Mouse (Mus musculus): ENCODE results near the gene Nfkbib.

GRCm38 (mm10) chr7:28807641-28808220, 40.4 kb upstream of the Nfkbib start:
- TF ChIP-seq POLR2A (IDR thresholded peaks at IDR 0.05; ENCODE audit: low read depth, low read length) (no peak), CTCF (IDR thresholded peaks at IDR 0.05; ENCODE audit: borderline replicate concordance, insufficient read depth, low read length) (no peak)

Data from embryonic fibroblast, embryonic 13.5 days (primary cell).